Mouse (Mus musculus) adrenal gland, adult 10 weeks (tissue): Measurements from ENCODE around the gene Frk. TPM values are rescaled to one million over a fixed set of nuclear protein-coding genes. Genes with fewer than 3 reads are reported as not detected.

ENCODE experiments used
- polyA plus RNA-seq: library from polyadenylated mRNA; stranded (reverse); fragments of 350-450 nt; fragmentation: Illumina TruSeq; extraction: RNeasy Lipid Tissue Mini Kit (QIAGEN cat#74804); gene quantifications from one replicate; pipeline ENCODE4 v1.2.3, GENCODE M21; 2014; ENCODE audit warnings: low read depth, low replicate concordance

Gene Frk
- polyA plus RNA-seq: 37.5 TPM

DNA sequence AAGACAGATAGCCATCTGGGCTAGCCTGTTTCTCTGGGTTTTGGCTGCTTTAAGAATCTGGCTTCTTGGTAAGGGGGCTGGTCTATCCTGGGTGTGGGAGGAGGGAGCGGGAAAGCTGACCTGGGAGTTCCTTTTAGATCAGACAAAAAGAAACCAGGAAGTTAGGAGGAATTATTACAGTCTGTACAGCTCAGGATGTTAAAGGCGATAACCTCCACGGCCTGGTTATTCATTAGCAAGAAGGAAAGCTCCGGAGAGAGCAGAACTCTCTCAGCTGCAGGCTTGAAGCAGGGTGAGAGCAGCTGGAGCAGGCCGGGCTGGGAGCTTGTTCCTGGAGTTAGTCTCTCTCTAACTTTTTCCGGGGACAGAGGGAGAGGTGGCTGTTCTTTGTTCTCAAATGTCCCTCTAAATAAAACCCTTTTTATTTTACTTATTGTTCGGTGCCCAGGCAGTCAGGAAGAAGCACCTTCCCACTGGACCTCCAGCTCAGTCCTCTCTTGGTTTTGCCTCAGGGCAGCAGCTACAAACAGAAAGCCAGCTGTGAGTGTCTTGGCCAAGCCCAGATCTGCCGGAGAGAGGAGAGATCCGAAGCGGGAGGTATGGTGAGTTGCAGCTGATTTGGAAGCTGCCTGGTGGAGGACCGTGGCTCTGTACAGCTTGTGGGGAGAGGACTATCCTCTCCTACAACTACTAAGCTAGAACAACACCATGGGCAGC, at the start of gene Frk:
Gene Frk (plus strand): TSS at position 103 of the 717 bp plus-strand sequence.

Other genes with a start within 250 kb of the Frk start
- 101 TPM for gene Tspyl1, start 201.2 kb upstream of the Frk start, polyA plus RNA-seq
- 46.5 TPM for gene Tspyl4, start 186.0 kb upstream of the Frk start, polyA plus RNA-seq
- not detected for gene Col10a1, start 93.4 kb upstream of the Frk start, polyA plus RNA-seq
- gene Nt5dc1, start 64.8 kb upstream of the Frk start, polyA plus RNA-seq: 66.6 TPM